Mouse (Mus musculus) liver, adult 2 months (tissue): ENCODE data around the gene B3galt4. TPM values are rescaled to one million over a fixed set of nuclear protein-coding genes. Genes with fewer than 3 reads are reported as not detected.
A peak's percentile ranks its signal among the peaks of the same experiment; 100 is the strongest.

ENCODE experiments used
- DNase-seq: peaks from one replicate; pipeline ENCODE4 v3.0.0-alpha.2; 2011; ENCODE audit warnings: low read depth, low spot score; ENCODE audit errors: extremely low read depth
- H3K27ac ChIP-seq: fragments of 200-500 bp; replicated peaks from 2 replicates; pipeline ENCODE4 v1.5.1; 2012; ENCODE audit warnings: low read depth, mild to moderate bottlenecking, control low read depth, inconsistent platforms, low read length; ENCODE audit not compliant: insufficient read depth
- H3K27me3 ChIP-seq: fragments of 200-500 bp; 2 replicates; pipeline ENCODE4 v1.6.1; 2012; ENCODE audit warnings: mild to moderate bottlenecking, moderate library complexity, low read length, inconsistent platforms; ENCODE audit not compliant: control insufficient read depth, insufficient read depth
- H3K36me3 ChIP-seq: fragments of 200-500 bp; 2 replicates; pipeline ENCODE4 v1.6.1; 2012; ENCODE audit warnings: low read length, inconsistent platforms; ENCODE audit not compliant: control insufficient read depth, insufficient read depth
- H3K4me1 ChIP-seq: fragments of 200-500 bp; 2 replicates; pipeline ENCODE4 v1.6.1; 2011; ENCODE audit warnings: low read length; ENCODE audit not compliant: control insufficient read depth, insufficient read depth
- H3K4me3 ChIP-seq: fragments of 200-500 bp; 2 replicates; pipeline ENCODE4 v1.5.1; 2011; ENCODE audit warnings: low read depth, mild to moderate bottlenecking, control low read depth, low read length, moderate library complexity; ENCODE audit not compliant: insufficient read depth
- H3K79me2 ChIP-seq: fragments of 200-500 bp; 2 replicates; pipeline ENCODE4 v1.6.1; 2012; ENCODE audit warnings: inconsistent platforms, mild to moderate bottlenecking, low read length, moderate library complexity; ENCODE audit not compliant: control insufficient read depth, insufficient read depth
- H3K9ac ChIP-seq: fragments of 200-500 bp; 2 replicates; pipeline ENCODE4 v1.6.1; 2012; ENCODE audit warnings: low read depth, mild to moderate bottlenecking, control low read depth, inconsistent platforms, low read length
- CTCF ChIP-seq: fragments of 200-500 bp; IDR thresholded peaks from 2 replicates; pipeline ENCODE4 v1.5.1; 2011; ENCODE audit warnings: low read depth, low read length, control low read depth
- POLR2A ChIP-seq: fragments of 200-500 bp; IDR thresholded peaks from 2 replicates; pipeline ENCODE4 v1.6.1; 2011; ENCODE audit warnings: low read length, control low read depth; ENCODE audit not compliant: insufficient read depth; ENCODE audit errors: extremely low read depth
- WGBS: fragments of 180-500 bp; shearing (Covaris S2); methylation state at CpG from one replicate; pipeline ENCODE4 v1.1.7; 2018; 5-methylcytosine and 5-hydroxymethylcytosine counted together
- polyA plus RNA-seq: library from polyadenylated mRNA; depleted of rRNA; stranded (reverse); fragments of >200 nt; gene quantifications from 2 replicates; pipeline ENCODE4 v1.2.3, GENCODE M21; 2012
- total RNA-seq: library from RNA; depleted of rRNA; stranded (reverse); fragments of >200 nt; gene quantifications from 2 replicates; pipeline ENCODE4 v1.2.3, GENCODE M21; 2014

Gene B3galt4
- total and polyA plus RNA-seq, 2 experiments, result 0.55 to 0.97 TPM

GRCm38 (mm10) chr17:33930280-33931158 is 20.8 kb downstream of the B3galt4 start:
- H3K27me3 ChIP-seq, result no peaks in the 10 kb centered on the region
- peaks cover 3% of the 10 kb centered on the region for H3K4me1 ChIP-seq
- H3K36me3 ChIP-seq, result 0 out of 2 replicates have a peak, but pooled peaks cover 2% of the 10 kb centered on the region
- H3K27ac ChIP-seq, result peak overlapping the region; percentile 53; the same call in 1 of the 2 replicates
- 2% methylated on average over 44 of the region's 45 CpGs for WGBS
- peak overlapping the region; percentile 76 for H3K9ac ChIP-seq
- peak; percentile 87 for DNase-seq
- H3K79me2 ChIP-seq, result 0 out of 2 replicates have a peak, but pooled peaks cover 6% of the 10 kb centered on the region
- TF ChIP-seq POLR2A, result no peak
- TF ChIP-seq CTCF, result no peak
- peak overlapping the region; percentile 68 for H3K4me3 ChIP-seq

GRCm38 (mm10) chr17:33929371-33930279 is 21.7 kb downstream of the B3galt4 start, which contains the start of gene Rgl2:
Gene Rgl2, plus strand, starts transcription at chr17:33929543.
- Histone ChIP-seq H3K27ac (peak within 1 kb of the TSS; percentile 75), H3K9ac (peak within 1 kb of the TSS; percentile 81), H3K79me2 (peaks cover 11% of the 10 kb centered on the region; the same call in 1 of the 2 replicates), H3K4me1 (peaks cover 3% of the 10 kb centered on the region), H3K36me3 (0 out of 2 replicates have a peak, but pooled peaks cover 2% of the 10 kb centered on the region), H3K4me3 (peak within 1 kb of the TSS; percentile 68), H3K27me3 (no peaks in the 10 kb centered on the region)
- DNase-seq, result peak; percentile 62
- TF ChIP-seq POLR2A (0 out of 2 replicates have a peak, but pooled peaks have one; percentile 44), CTCF (0 out of 2 replicates have a peak, but pooled peaks have one; percentile 14)
- under 1% methylated on average over 78 of the region's 80 CpGs for WGBS

DNA sequence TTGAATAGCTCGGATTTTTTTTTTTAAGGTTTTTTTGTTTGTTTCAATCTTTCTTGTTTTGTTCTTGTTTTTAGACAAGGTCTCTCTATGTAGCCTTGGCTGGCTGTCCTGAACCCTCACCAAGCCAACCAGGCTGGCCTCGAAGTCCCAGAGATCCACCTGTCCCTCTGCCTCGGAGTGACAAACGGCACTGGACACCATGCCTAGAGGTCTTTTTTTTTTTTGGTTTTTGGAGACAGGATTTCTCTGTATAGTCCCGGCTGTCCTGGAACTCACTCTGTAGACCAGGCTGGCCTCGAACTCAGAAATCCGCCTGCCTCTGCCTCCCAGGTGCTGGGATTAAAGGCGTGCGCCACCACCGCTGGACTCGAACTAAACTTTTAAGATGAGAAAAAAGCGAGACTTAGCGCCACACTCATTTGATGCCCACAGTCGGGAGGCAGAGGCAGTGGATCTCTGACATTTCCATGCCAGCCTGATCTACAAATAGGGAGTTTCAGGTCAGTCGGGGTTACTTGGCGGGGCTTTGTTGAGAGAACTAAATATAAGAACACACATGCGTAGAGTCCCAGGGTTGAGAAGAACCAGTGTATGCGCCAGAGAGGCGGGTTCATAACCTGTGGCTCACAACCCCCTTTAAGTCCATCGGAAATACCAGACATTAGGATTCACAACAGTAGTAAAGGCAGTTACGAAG is 22.9 kb downstream of the B3galt4 start:
- Histone ChIP-seq H3K4me1 (peaks cover 3% of the 10 kb centered on the region), H3K9ac (no peak overlapping the region), H3K4me3 (peak overlapping the region; percentile 68), H3K27me3 (no peaks in the 10 kb centered on the region), H3K36me3 (0 out of 2 replicates have a peak, but pooled peaks cover 2% of the 10 kb centered on the region), H3K79me2 (peaks cover 11% of the 10 kb centered on the region; the same call in 1 of the 2 replicates), H3K27ac (no peak overlapping the region)
- TF ChIP-seq CTCF, result no peak
- no peak for TF ChIP-seq POLR2A
- WGBS, result 55% methylated on average over 21 of the region's 21 CpGs
- no peak for DNase-seq

DNA sequence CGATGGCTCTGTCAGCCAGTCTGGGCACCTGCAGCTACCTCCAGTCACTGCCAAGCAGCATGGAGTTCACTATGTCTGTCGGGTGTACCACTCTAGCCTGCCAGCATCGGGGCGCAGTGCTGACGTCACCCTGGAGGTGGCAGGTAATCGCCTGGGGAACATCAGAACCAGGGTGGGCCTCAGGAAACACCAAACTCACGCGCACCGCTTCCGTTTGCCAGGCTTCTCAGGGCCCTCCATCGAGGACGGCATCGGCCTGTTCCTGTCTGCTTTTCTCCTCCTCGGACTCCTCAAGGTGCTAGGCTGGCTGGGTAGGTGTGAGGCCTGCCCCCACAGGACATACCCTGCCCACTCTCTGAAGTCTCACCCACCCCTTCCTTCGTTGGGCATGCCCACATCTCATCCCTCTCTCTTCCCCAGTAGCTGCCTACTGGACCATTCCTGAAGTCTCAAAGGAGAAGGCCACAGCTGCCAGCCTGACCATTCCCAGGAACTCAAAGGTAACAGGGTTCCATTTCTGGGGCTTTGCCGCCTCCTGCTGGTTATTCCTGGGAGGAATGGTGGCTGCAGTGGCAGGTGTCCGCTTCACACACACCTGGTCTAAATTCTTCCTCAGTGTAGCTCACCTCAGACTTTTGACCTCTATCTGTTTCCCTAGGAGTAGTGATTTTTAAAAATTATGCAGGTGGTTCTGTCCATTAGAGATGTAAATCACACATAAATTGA is 24.9 kb downstream of the B3galt4 start:
- Histone ChIP-seq H3K36me3 (0 out of 2 replicates have a peak, but pooled peaks cover 2% of the 10 kb centered on the region), H3K4me3 (no peak overlapping the region), H3K27ac (no peak overlapping the region), H3K27me3 (no peaks in the 10 kb centered on the region), H3K79me2 (peaks cover 11% of the 10 kb centered on the region; the same call in 1 of the 2 replicates), H3K4me1 (no peaks in the 10 kb centered on the region; the same call in 1 of the 2 replicates), H3K9ac (no peak overlapping the region)
- DNase-seq, result no peak
- no peak for TF ChIP-seq POLR2A
- TF ChIP-seq CTCF, result peak; percentile 48
- WGBS, result 88% methylated on average over 17 of the region's 17 CpGs
